Mouse (Mus musculus): ENCODE data around the gene Gm28778. TPM values are rescaled to one million over a fixed set of nuclear protein-coding genes. Genes with fewer than 3 reads are reported as not detected.
A peak's percentile ranks its signal among the peaks of the same experiment; 100 is the strongest.
"Not testable (repeated sequence)": the region's sequence is repeated elsewhere in the genome, so short reads cannot be mapped to it uniquely, and the experiment has no call there.

Gm28778 gene
- polyA plus RNA-seq, 1 experiment from 2014 or later = not detected

DNA sequence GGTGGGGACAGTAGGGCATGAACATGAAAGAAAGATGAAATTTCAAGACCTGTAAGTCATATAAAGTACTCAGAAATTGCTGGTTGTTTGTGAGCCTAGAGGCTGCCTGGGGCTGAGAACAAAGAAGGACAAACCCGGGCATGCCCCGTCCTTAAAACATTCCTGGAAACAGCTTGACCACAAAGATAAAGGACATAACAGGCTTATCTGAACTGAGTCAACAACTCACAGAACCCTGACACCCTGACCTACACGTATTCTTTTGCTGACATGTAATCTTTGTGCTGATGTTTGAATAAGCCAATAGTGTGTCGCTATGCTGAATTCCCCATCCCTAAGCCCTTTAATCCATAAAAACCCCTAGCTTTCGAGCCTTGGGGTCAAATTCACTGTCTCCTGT is 36.6 kb downstream of the Gm28778 start:
- not testable (repeated sequence) for DNase-seq (ENCODE audit: low spot score); H3K9me3 ChIP-seq (replicated peaks); H3K4me3 ChIP-seq; H3K27ac ChIP-seq (replicated peaks); H3K36me3 ChIP-seq; H3K27me3 ChIP-seq (ENCODE audit: low read depth, poor library complexity, severe bottlenecking); H3K4me1 ChIP-seq
- WGBS = 75% methylated on average over 5 of the region's 5 CpGs

DNA sequence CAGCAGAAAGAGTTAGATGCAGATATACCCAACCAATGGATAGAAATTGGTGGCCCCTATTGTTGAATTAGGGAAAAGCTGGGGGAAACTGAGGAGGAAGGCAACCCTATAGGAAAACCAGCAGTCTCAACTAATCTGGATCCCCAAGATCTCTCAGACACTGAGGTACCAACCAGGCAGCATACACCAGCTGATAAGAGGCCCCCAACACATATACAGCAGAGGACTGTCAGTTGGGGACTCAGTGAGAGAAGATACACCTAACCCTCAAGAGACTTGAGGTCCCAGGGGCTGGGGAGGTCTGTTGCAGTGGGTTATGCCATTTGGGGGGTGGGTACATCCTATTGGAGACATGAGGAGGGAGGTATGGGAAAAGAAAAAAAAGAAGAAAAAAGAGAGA is 38.6 kb downstream of the Gm28778 start:
- Histone ChIP-seq H3K36me3 (peaks cover 4% of the 10 kb centered on the region), H3K27ac (replicated peaks) (no peak overlapping the region), H3K27me3 (ENCODE audit: low read depth, poor library complexity, severe bottlenecking) (no peaks in the 10 kb centered on the region), H3K4me1 (no peaks in the 10 kb centered on the region), H3K4me3 (no peak overlapping the region), H3K9me3 (replicated peaks) (peaks cover 9% of the 10 kb centered on the region)
- no peak for DNase-seq (ENCODE audit: low spot score)

DNA sequence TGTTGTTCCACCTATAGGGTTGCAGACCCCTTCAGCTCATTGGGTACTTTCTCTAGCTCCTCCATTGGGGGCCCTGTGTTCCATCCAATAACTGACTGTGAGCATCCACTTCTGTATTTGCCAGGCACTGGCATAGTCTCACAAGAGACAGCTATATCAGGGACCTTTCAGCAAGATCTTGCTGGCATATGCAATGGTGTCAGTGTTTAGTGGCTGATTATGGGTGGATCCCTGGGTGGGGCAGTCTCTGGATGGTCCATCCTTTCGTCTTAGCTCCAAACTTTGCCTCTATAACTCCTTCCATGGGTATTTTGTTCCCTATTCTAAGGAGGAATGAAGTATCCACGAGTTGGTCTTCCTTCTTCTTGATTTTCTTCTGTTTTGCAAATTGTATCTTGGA is 40.5 kb downstream of the Gm28778 start:
- not testable (repeated sequence) for H3K27ac ChIP-seq (replicated peaks); H3K4me1 ChIP-seq; DNase-seq (ENCODE audit: low spot score); H3K27me3 ChIP-seq (ENCODE audit: low read depth, poor library complexity, severe bottlenecking); H3K4me3 ChIP-seq
- Histone ChIP-seq H3K9me3 (replicated peaks) (peaks cover 28% of the 10 kb centered on the region), H3K36me3 (peaks cover 23% of the 10 kb centered on the region)
- 63% methylated on average over 2 of the region's 2 CpGs for WGBS

DNA sequence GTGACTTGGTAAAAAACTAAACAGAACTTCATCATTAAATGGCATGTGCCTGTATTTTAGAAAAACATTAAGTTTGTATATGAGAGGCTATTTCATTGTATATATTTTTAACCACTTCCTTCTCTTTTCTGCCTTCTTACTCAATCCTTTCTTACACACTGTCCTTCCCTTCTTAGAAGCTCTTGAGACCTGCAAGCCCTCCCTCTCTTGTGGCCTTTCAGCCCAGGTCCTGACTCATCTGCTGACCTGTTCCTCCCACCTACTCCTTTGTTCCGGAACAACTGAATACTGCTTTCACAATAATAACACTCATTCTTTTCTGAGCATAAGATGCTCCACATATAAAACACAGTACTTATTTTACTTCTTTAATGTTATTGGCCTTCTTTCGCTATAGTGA is 44.2 kb downstream of the Gm28778 start:
- Histone ChIP-seq H3K4me1 (no peaks in the 10 kb centered on the region), H3K9me3 (replicated peaks) (peaks cover 23% of the 10 kb centered on the region), H3K27ac (replicated peaks) (no peak overlapping the region), H3K4me3 (no peak overlapping the region), H3K27me3 (ENCODE audit: low read depth, poor library complexity, severe bottlenecking) (no peaks in the 10 kb centered on the region), H3K36me3 (peaks cover 59% of the 10 kb centered on the region)
- no peak for DNase-seq (ENCODE audit: low spot score)
- WGBS = 90% methylated on average over 2 of the region's 2 CpGs

DNA sequence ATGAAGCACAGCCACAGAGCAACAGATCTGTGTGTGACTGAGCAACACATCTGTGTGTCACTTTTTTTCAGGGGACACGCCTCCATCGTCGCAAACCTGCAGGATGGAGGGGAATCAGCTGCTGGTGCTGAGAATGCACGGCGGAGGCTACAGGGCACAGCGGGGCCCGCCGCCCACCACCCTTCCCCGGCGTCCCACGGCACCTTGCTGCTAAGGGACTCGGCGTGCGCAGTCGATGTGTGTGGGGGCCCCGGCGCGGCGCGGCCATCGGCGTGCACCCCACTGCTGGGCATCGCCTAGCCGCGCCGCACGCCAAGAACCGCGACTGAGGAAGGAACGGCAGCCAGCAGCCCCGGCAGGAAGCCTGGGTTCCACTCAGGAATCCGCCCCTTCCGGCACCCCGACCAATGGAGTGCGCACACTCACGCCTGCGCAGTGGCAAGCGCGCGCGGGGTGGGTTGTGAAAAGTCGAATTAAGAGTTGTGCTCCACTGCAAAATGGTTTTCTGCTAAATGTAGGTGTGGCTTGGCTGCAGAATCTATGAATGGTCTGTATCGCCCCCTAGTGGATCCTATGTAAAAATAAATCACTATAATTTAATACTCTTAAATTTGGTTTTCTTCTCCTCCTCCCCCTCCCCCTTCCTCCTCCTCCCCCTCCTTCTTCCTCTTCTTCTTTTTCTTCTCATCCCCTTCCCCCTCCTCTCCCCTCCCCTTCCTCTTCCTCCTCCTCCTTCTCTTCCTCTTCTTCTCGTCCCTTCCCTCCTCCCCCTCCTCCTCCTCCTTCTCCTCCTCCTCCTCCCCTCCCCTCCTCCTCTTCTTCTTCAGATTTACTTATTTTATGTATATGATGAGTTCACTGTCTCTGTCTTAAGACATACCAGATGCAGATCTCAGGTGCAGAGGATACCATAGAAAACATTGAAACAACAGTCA is 55.7 kb downstream of the Gm28778 start, which contains the start of the genes Asdurf, Gm28551 and Asnsd1:
Gene Asdurf (minus strand): TSS at position 293 of the 935 bp plus-strand sequence.
Gene Gm28551 (minus strand): TSS at position 341 of the 935 bp plus-strand sequence.
Gene Asnsd1 (minus strand): TSS at position 426 of the 935 bp plus-strand sequence.
- peak within 1 kb of the TSS; percentile 94 for H3K4me3 ChIP-seq
- WGBS = under 1% methylated on average over 44 of the region's 44 CpGs
- H3K9me3 ChIP-seq (replicated peaks) = peaks cover 10% of the 10 kb centered on the region; the same call in 1 of the 2 replicates
- peak; percentile 96 for DNase-seq (ENCODE audit: low spot score)
- H3K27ac ChIP-seq (replicated peaks) = peak within 1 kb of the TSS; percentile 95
- H3K27me3 ChIP-seq (ENCODE audit: low read depth, poor library complexity, severe bottlenecking) = no peaks in the 10 kb centered on the region
- peaks cover 26% of the 10 kb centered on the region for H3K36me3 ChIP-seq
- H3K4me1 ChIP-seq = peaks cover 9% of the 10 kb centered on the region

DNA sequence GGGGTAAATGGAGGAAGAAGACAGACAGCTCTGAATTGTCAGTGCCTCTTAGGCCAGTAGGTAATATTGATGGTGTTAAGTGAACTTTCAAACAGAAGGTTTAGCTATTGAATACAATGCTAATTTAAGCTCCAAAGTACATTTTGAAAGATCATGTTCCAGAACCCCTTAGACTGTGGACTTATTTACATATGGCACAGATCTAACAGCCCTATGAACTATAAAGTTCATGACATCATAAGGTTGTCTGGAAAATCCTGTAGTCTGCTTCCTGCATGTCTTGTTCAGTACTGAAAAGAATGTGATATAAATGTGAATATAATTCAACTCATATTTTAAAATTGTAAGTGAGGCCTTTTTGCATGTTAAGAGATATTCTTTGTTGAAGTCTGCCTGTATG is 62.1 kb downstream of the Gm28778 start:
- DNase-seq (ENCODE audit: low spot score) = no peak
- Histone ChIP-seq H3K9me3 (replicated peaks) (peaks cover 4% of the 10 kb centered on the region; the same call in 1 of the 2 replicates), H3K36me3 (no peaks in the 10 kb centered on the region)

More for the DNA sequence above, 62.1 kb downstream of the Gm28778 start:
- Histone ChIP-seq H3K27ac (replicated peaks) (no peak overlapping the region), H3K4me3 (no peak overlapping the region), H3K4me1 (no peaks in the 10 kb centered on the region), H3K27me3 (ENCODE audit: low read depth, poor library complexity, severe bottlenecking) (no peaks in the 10 kb centered on the region)

Other genes with a start within 250 kb of the Gm28778 start
- gene Mstn, start 235.5 kb upstream of the Gm28778 start, polyA plus RNA-seq (2016; fragmentation: Nextera tagmentation; extraction: Ambion mirVana) = 0.27 and 0.47 TPM in 2 replicates
- not detected in 2 replicates for gene 1700019A02Rik, start 109.5 kb upstream of the Gm28778 start, polyA plus RNA-seq (2016; fragmentation: Nextera tagmentation; extraction: Ambion mirVana)
- gene Pms1, start 93 bp upstream of the Gm28778 start, polyA plus RNA-seq (2016; fragmentation: Nextera tagmentation; extraction: Ambion mirVana) = 26.1 and 26.5 TPM in 2 replicates
- gene Ormdl1, start within 50 bp of the Gm28778 start, polyA plus RNA-seq (2016; fragmentation: Nextera tagmentation; extraction: Ambion mirVana) = 93.0 and 96.8 TPM in 2 replicates
- 31.6 and 34.5 TPM in 2 replicates for gene Osgepl1, start 16.5 kb downstream of the Gm28778 start, polyA plus RNA-seq (2016; fragmentation: Nextera tagmentation; extraction: Ambion mirVana)
- gene Asdurf, start 55.5 kb downstream of the Gm28778 start, polyA plus RNA-seq (2016; fragmentation: Nextera tagmentation; extraction: Ambion mirVana) = not detected in 2 replicates
- 0.54 and 1.4 TPM in 2 replicates for gene Gm28551, start 55.6 kb downstream of the Gm28778 start, polyA plus RNA-seq (2016; fragmentation: Nextera tagmentation; extraction: Ambion mirVana)
- gene Asnsd1, start 55.6 kb downstream of the Gm28778 start, polyA plus RNA-seq (2016; fragmentation: Nextera tagmentation; extraction: Ambion mirVana) = 90.8 and 99.6 TPM in 2 replicates

Measured in midbrain, embryonic 10.5 days (tissue).